Mouse (Mus musculus) heart, postnatal 0 days (tissue): ENCODE results near the gene Uts2.

ENCODE experiments used
- CTCF ChIP-seq: IDR thresholded peaks from 2 replicates; pipeline ENCODE4 v1.5.1; 2016; ENCODE audit warnings: antibody characterized with exemption, control low read depth, low read depth
- EP300 ChIP-seq: IDR thresholded peaks from 2 replicates; pipeline ENCODE4 v1.6.1; 2016; ENCODE audit warnings: antibody characterized with exemption, low read depth

DNA sequence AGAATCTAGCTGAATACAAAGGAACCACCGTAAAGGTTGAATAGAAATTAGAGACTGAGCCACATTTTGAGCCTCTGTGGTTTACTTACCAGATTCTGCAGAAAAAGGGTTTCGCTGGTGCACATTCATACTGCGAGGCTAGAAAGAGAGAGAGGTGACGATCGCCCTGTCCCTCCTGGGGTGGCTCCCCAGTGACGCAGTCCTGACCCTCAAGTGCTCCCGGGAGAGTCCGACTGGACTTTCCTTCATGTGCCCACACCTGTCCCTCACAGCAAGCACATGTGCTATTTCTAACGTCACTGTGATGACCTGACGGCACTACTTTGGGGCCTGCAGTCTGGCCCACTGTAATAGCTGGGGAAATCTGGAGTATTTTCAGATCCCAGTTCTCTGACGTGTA lies 40.9 kb downstream of the Uts2 start:
- no peak for TF ChIP-seq CTCF
- no peak for TF ChIP-seq EP300
